Mouse (Mus musculus) central nervous system, embryonic 18 days (tissue): ENCODE data around the gene Zscan4b. TPM values are rescaled to one million over a fixed set of nuclear protein-coding genes. Genes with fewer than 3 reads are reported as not detected.

Experiments used
- polyA plus RNA-seq: library from polyadenylated mRNA; depleted of rRNA; stranded (reverse); fragments of >200 nt; gene quantifications from 2 replicates; pipeline ENCODE4 v1.2.3, GENCODE M21; 2012; rRNA removed

The Zscan4b gene
- not detected in 2 replicates for polyA plus RNA-seq

DNA sequence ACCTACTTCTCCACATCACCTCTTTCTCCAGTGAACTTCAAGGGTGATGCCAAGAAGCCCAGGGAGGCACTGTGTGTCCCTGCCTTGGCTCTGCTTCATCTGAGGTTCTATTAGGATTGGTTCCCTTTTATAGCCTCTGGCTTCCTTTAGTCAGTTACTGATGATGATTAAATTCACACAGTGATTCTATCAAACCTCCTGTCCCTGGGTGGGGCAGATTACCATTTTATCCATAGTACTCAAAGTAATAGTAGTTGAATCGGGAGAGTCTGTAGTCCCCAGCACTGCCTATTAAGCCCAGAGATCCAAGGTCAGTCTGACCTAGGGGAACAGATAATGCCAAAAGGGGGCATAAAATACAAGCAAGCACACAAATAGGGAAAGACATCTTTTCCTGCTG lies at the start of gene Zscan4b:
Zscan4b (minus strand) TSS at position 101 of the 400 bp plus-strand sequence.

Other genes with a start within 250 kb of the Zscan4b start
- not detected in 2 replicates for gene Nlrp4b, start 217.3 kb downstream of the Zscan4b start, polyA plus RNA-seq
- not detected in 2 replicates for gene Vmn1r71, start 150.7 kb downstream of the Zscan4b start, polyA plus RNA-seq
- not detected in 2 replicates for gene Zscan4c, start 100.7 kb upstream of the Zscan4b start, polyA plus RNA-seq
- gene Zscan4-ps1, start 164.6 kb upstream of the Zscan4b start, polyA plus RNA-seq = not detected in 2 replicates